Mouse (Mus musculus): ENCODE results near the gene Npat. TPM values are rescaled to one million over a fixed set of nuclear protein-coding genes. Genes with fewer than 3 reads are reported as not detected.

The Npat gene
- polyA plus RNA-seq, 1 experiment from 2014 or later: 4.9 TPM

GRCm38 (mm10) chr9:53596971-53597600 lies 60.2 kb downstream of the Npat start:
- TF ChIP-seq CTCF (IDR thresholded peaks at IDR 0.05; ENCODE audit: low read depth) (no peak), EP300 (optimal IDR thresholded peaks at IDR 0.05) (no peak)
- DNase-seq (ENCODE audit: low spot score): peak; percentile 2
- H3K4me2 ChIP-seq (replicated peaks; ENCODE audit: low read depth): no peak overlapping the region
- no peaks in the 10 kb centered on the region for H3K27me3 ChIP-seq (ENCODE audit: control insufficient read depth, insufficient read depth, low read length)
- WGBS: 89% methylated on average over 4 of the region's 4 CpGs
- no peak overlapping the region for H3K27ac ChIP-seq (replicated peaks)
- H3K4me1 ChIP-seq (replicated peaks; ENCODE audit: control insufficient read depth, insufficient read depth): no peaks in the 10 kb centered on the region
- no peaks in the 10 kb centered on the region for H3K9me3 ChIP-seq (ENCODE audit: control insufficient read depth, low read length)
- ATAC-seq (ENCODE audit: low FRiP score, low TSS enrichment): no peak
- H3K9ac ChIP-seq (ENCODE audit: low read length): no peak overlapping the region
- H3K36me3 ChIP-seq (ENCODE audit: control insufficient read depth, insufficient read depth, low read length): peaks cover 5% of the 10 kb centered on the region
- no peak overlapping the region for H3K4me3 ChIP-seq (ENCODE audit: low read depth, low read length)

- no peaks in the 10 kb centered on the region for H3K36me3 ChIP-seq (ENCODE audit: control insufficient read depth, insufficient read depth, low read length)
- DNase-seq (ENCODE audit: low spot score) (no peak), ATAC-seq (ENCODE audit: low FRiP score, low TSS enrichment) (no peak)
- no peaks in the 10 kb centered on the region for H3K27me3 ChIP-seq (ENCODE audit: control insufficient read depth, insufficient read depth, low read length)
- no peak overlapping the region for H3K4me3 ChIP-seq (ENCODE audit: low read depth, low read length)
- TF ChIP-seq CTCF (IDR thresholded peaks at IDR 0.05; ENCODE audit: low read depth) (no peak), EP300 (optimal IDR thresholded peaks at IDR 0.05) (no peak)
- H3K4me1 ChIP-seq (replicated peaks; ENCODE audit: control insufficient read depth, insufficient read depth): no peaks in the 10 kb centered on the region
- no peak overlapping the region for H3K27ac ChIP-seq (replicated peaks)
- 84% methylated on average over 6 of the region's 6 CpGs for WGBS
- H3K4me2 ChIP-seq (replicated peaks; ENCODE audit: low read depth): no peak overlapping the region
- no peaks in the 10 kb centered on the region for H3K9me3 ChIP-seq (ENCODE audit: control insufficient read depth, low read length)
- no peak overlapping the region for H3K9ac ChIP-seq (ENCODE audit: low read length)
Measured at GRCm38 (mm10) chr9:53598631-53599030, 61.8 kb downstream of the Npat start.

- Histone ChIP-seq H3K27me3 (ENCODE audit: control insufficient read depth, insufficient read depth, low read length) (no peaks in the 10 kb centered on the region), H3K4me3 (ENCODE audit: low read depth, low read length) (no peak overlapping the region), H3K9me3 (ENCODE audit: control insufficient read depth, low read length) (no peaks in the 10 kb centered on the region), H3K4me1 (replicated peaks; ENCODE audit: control insufficient read depth, insufficient read depth) (no peaks in the 10 kb centered on the region), H3K4me2 (replicated peaks; ENCODE audit: low read depth) (no peak overlapping the region), H3K36me3 (ENCODE audit: control insufficient read depth, insufficient read depth, low read length) (no peaks in the 10 kb centered on the region), H3K27ac (replicated peaks) (no peak overlapping the region), H3K9ac (ENCODE audit: low read length) (no peak overlapping the region)
- WGBS: 75% methylated on average over 2 of the region's 2 CpGs
- TF ChIP-seq EP300 (optimal IDR thresholded peaks at IDR 0.05) (no peak), CTCF (IDR thresholded peaks at IDR 0.05; ENCODE audit: low read depth) (no peak)
- no peak for DNase-seq (ENCODE audit: low spot score)
- no peak for ATAC-seq (ENCODE audit: low FRiP score, low TSS enrichment)
Measured at GRCm38 (mm10) chr9:53601541-53601940, 64.7 kb downstream of the Npat start.

GRCm38 (mm10) chr9:53603384-53603783 lies 66.5 kb downstream of the Npat start:
- no peak overlapping the region for H3K4me2 ChIP-seq (replicated peaks; ENCODE audit: low read depth)
- no peaks in the 10 kb centered on the region for H3K9me3 ChIP-seq (ENCODE audit: control insufficient read depth, low read length)
- WGBS: 67% methylated on average over 1 of the region's 1 CpGs
- no peaks in the 10 kb centered on the region for H3K4me1 ChIP-seq (replicated peaks; ENCODE audit: control insufficient read depth, insufficient read depth)
- no peaks in the 10 kb centered on the region for H3K36me3 ChIP-seq (ENCODE audit: control insufficient read depth, insufficient read depth, low read length)
- no peaks in the 10 kb centered on the region for H3K27me3 ChIP-seq (ENCODE audit: control insufficient read depth, insufficient read depth, low read length)
- TF ChIP-seq CTCF (IDR thresholded peaks at IDR 0.05; ENCODE audit: low read depth) (no peak), EP300 (optimal IDR thresholded peaks at IDR 0.05) (no peak)
- H3K9ac ChIP-seq (ENCODE audit: low read length): no peak overlapping the region
- DNase-seq (ENCODE audit: low spot score) (peak; percentile 46), ATAC-seq (ENCODE audit: low FRiP score, low TSS enrichment) (peak; percentile 66)
- H3K27ac ChIP-seq (replicated peaks): no peak overlapping the region; the same call in 1 of the 2 replicates
- H3K4me3 ChIP-seq (ENCODE audit: low read depth, low read length): no peak overlapping the region

GRCm38 (mm10) chr9:53603849-53604248 lies 67.0 kb downstream of the Npat start:
- TF ChIP-seq EP300 (optimal IDR thresholded peaks at IDR 0.05) (no peak), CTCF (IDR thresholded peaks at IDR 0.05; ENCODE audit: low read depth) (no peak)
- H3K9ac ChIP-seq (ENCODE audit: low read length): no peak overlapping the region
- 68% methylated on average over 3 of the region's 3 CpGs for WGBS
- H3K4me3 ChIP-seq (ENCODE audit: low read depth, low read length): no peak overlapping the region
- no peaks in the 10 kb centered on the region for H3K36me3 ChIP-seq (ENCODE audit: control insufficient read depth, insufficient read depth, low read length)
- no peaks in the 10 kb centered on the region for H3K9me3 ChIP-seq (ENCODE audit: control insufficient read depth, low read length)
- no peak overlapping the region for H3K4me2 ChIP-seq (replicated peaks; ENCODE audit: low read depth)
- no peak overlapping the region; the same call in 1 of the 2 replicates for H3K27ac ChIP-seq (replicated peaks)
- no peaks in the 10 kb centered on the region for H3K4me1 ChIP-seq (replicated peaks; ENCODE audit: control insufficient read depth, insufficient read depth)
- no peak for DNase-seq (ENCODE audit: low spot score)
- H3K27me3 ChIP-seq (ENCODE audit: control insufficient read depth, insufficient read depth, low read length): no peaks in the 10 kb centered on the region
- ATAC-seq (ENCODE audit: low FRiP score, low TSS enrichment): peak; percentile 58; the same call in 1 of the 2 replicates

GRCm38 (mm10) chr9:53604954-53605353 lies 68.1 kb downstream of the Npat start:
- no peak overlapping the region for H3K27ac ChIP-seq (replicated peaks)
- DNase-seq (ENCODE audit: low spot score): no peak
- no peaks in the 10 kb centered on the region for H3K36me3 ChIP-seq (ENCODE audit: control insufficient read depth, insufficient read depth, low read length)
- no peaks in the 10 kb centered on the region for H3K27me3 ChIP-seq (ENCODE audit: control insufficient read depth, insufficient read depth, low read length)
- H3K4me2 ChIP-seq (replicated peaks; ENCODE audit: low read depth): no peak overlapping the region
- no peak for ATAC-seq (ENCODE audit: low FRiP score, low TSS enrichment)
- H3K4me3 ChIP-seq (ENCODE audit: low read depth, low read length): no peak overlapping the region
- H3K4me1 ChIP-seq (replicated peaks; ENCODE audit: control insufficient read depth, insufficient read depth): no peaks in the 10 kb centered on the region
- 89% methylated on average over 5 of the region's 5 CpGs for WGBS
- H3K9ac ChIP-seq (ENCODE audit: low read length): no peak overlapping the region
- TF ChIP-seq EP300 (optimal IDR thresholded peaks at IDR 0.05) (no peak), CTCF (IDR thresholded peaks at IDR 0.05; ENCODE audit: low read depth) (no peak)
- H3K9me3 ChIP-seq (ENCODE audit: control insufficient read depth, low read length): no peaks in the 10 kb centered on the region
